Comparison of ENCODE assay signal across 9 mouse cellular contexts in the genomic region with DNA sequence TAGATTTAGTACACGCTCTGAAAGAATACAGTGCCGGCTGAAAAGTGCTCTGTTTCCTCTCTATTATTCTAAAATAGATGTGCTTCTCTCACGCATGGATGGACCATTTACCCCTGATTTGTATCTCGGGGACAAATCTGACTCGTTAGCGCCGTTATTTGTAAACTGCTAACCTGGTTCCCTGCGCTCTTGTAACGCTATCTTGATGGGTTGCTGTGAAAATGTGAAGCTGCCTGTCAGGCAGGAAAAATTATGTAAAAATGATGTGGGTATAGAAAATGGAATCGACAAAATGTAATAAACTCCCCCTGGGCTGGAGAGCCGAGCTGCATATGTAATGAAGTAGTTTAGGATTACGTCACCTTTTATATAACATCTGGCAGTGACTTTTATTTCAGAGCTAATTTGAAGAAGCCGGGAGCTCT. TPM values are rescaled to one million over a fixed set of nuclear protein-coding genes. Genes with fewer than 3 reads are reported as not detected.
DNase-seq lines count a peak whose midpoint lies in the region; ATAC-seq and TF ChIP-seq lines count a peak whose summit lies in the region.
"Had no signal": no experiment of that assay in that cellular context is flagged by ENCODE, and none has a peak within 500 bp of the region (broad histone marks: within the 10 kb centered on the region; RNA-seq: fewer than 3 reads in every experiment).

No protein-coding gene starts in this region.

- H3K36me3 ChIP-seq in forebrain, postnatal 0 days (ENCODE audit: insufficient read depth) = no peaks in the 10 kb centered on the region
- H3K36me3 ChIP-seq in midbrain, embryonic 12.5 days = no peaks in the 10 kb centered on the region

- ATAC-seq in forebrain, postnatal 0 days = peak; percentile 79
- ATAC-seq in midbrain, embryonic 12.5 days (ENCODE audit: low FRiP score, low read depth) = no peak
- ATAC-seq in cerebellum, adult (ENCODE audit: insufficient number of reproducible peaks, low FRiP score, low TSS enrichment) = no peak

- no peaks in the 10 kb centered on the region for H3K4me1 ChIP-seq in forebrain, postnatal 0 days (ENCODE audit: insufficient read depth)
- H3K4me1 ChIP-seq in midbrain, embryonic 12.5 days = no peaks in the 10 kb centered on the region

- H3K4me2 ChIP-seq in forebrain, postnatal 0 days (ENCODE audit: low read depth) = peak overlapping the region; percentile 58
- peak overlapping the region; percentile 29 for H3K4me2 ChIP-seq in midbrain, embryonic 12.5 days (replicated peaks)

- H3K27me3 ChIP-seq in forebrain, postnatal 0 days (ENCODE audit: insufficient read depth, low read length) = no peaks in the 10 kb centered on the region
- no peaks in the 10 kb centered on the region for H3K27me3 ChIP-seq in midbrain, embryonic 12.5 days

- no peak for TF ChIP-seq CTCF in forebrain, postnatal 0 days (IDR thresholded peaks at IDR 0.05; ENCODE audit: low read depth)

- peak overlapping the region; percentile 40; the same call in 1 of the 2 replicates for H3K9ac ChIP-seq in forebrain, postnatal 0 days
- no peak overlapping the region for H3K9ac ChIP-seq in midbrain, embryonic 12.5 days (replicated peaks)

- 11% methylated on average over 13 of the region's 13 CpGs for WGBS in forebrain, postnatal 0 days
- 60% methylated on average over 13 of the region's 13 CpGs for WGBS in midbrain, embryonic 12.5 days

- peak overlapping the region; percentile 35 for H3K4me3 ChIP-seq in forebrain, postnatal 0 days (ENCODE audit: low read depth, low read length)
- H3K4me3 ChIP-seq in midbrain, embryonic 12.5 days = peak overlapping the region; percentile 1; the same call in 1 of the 2 replicates

- no peaks in the 10 kb centered on the region for H3K9me3 ChIP-seq in forebrain, postnatal 0 days (ENCODE audit: low read length)
- no peaks in the 10 kb centered on the region for H3K9me3 ChIP-seq in midbrain, embryonic 12.5 days
- H3K9me3 ChIP-seq: megakaryocyte, embryonic 14.5 days had no signal

- peak overlapping the region; percentile 74 for H3K27ac ChIP-seq in forebrain, postnatal 0 days (ENCODE audit: low read depth, low read length)
- no peak overlapping the region for H3K27ac ChIP-seq in midbrain, embryonic 12.5 days (replicated peaks)

- DNase-seq in kidney, adult 18-20 months = peak; percentile 3
- no peak for DNase-seq in kidney, postnatal 14 days
- DNase-seq in brain, adult 2 months (ENCODE audit: low read depth, low spot score) = peak; percentile 86
- peak; percentile 58 for DNase-seq in forebrain, postnatal 0 days
- DNase-seq in thymus, postnatal 0 days (ENCODE audit: low spot score) = no peak
- no peak for DNase-seq in cerebellum, adult 9-11 months

RNA-seq across cellular contexts. Expression of a gene that starts 59.4 kb away (rescaled TPM):
- total RNA-seq in forebrain, postnatal 0 days (2014; rRNA removed) = 44.8 and 59.7 TPM in 2 replicates
- polyA plus RNA-seq in forebrain, postnatal 0 days (2015; fragmentation: Nextera tagmentation; extraction: Ambion mirVana) = 16.9 and 23.0 TPM in 2 replicates
- polyA plus RNA-seq in midbrain, embryonic 12.5 days (2016; fragmentation: Nextera tagmentation; extraction: Ambion mirVana) = 40.9 and 43.2 TPM in 2 replicates
- polyA plus RNA-seq in thymus, postnatal 0 days (2015; fragmentation: Nextera tagmentation; extraction: Ambion mirVana) = 43.2 and 45.8 TPM in 2 replicates

Comparison
In these comparisons a context has a peak if more than half of its experiments do, and no peak if none do; other contexts are left out.
1. DNase-seq: peak in kidney, adult 18-20 months (single experiment), brain, adult 2 months (single experiment) and forebrain, postnatal 0 days (single experiment); none in kidney, postnatal 14 days (single experiment), thymus, postnatal 0 days (single experiment) and cerebellum, adult 9-11 months (single experiment).